Mouse (Mus musculus): ENCODE results near the gene Kitl. TPM values are rescaled to one million over a fixed set of nuclear protein-coding genes. Genes with fewer than 3 reads are reported as not detected.

Kitl gene
- polyA plus RNA-seq, 1 experiment: 33.0 TPM

GRCm38 (mm10) chr10:100065529-100066301 is 50.3 kb downstream of the Kitl start:
- WGBS: 8% methylated on average over 12 of the region's 12 CpGs
- Histone ChIP-seq H3K4me3 (replicated peaks; ENCODE audit: insufficient read depth, low read depth, low read length) (no peak overlapping the region), H3K27me3 (ENCODE audit: control insufficient read depth, insufficient read depth, low read length) (no peaks in the 10 kb centered on the region), H3K4me1 (ENCODE audit: control insufficient read depth, insufficient read depth, low read length) (no peaks in the 10 kb centered on the region), H3K27ac (ENCODE audit: insufficient read depth, low read length) (no peak overlapping the region)
- DNase-seq: peak in 1 of 2 experiments; percentile 11
- TF ChIP-seq CTCF (IDR thresholded peaks at IDR 0.05; ENCODE audit: borderline replicate concordance, insufficient read depth, low read depth, low read length): no peak
- TF ChIP-seq POLR2A (IDR thresholded peaks at IDR 0.05; ENCODE audit: borderline replicate concordance, insufficient read depth, low read length): no peak

GRCm38 (mm10) chr10:100066374-100066773 is 50.9 kb downstream of the Kitl start:
- TF ChIP-seq CTCF (IDR thresholded peaks at IDR 0.05; ENCODE audit: borderline replicate concordance, insufficient read depth, low read depth, low read length): no peak
- TF ChIP-seq POLR2A (IDR thresholded peaks at IDR 0.05; ENCODE audit: borderline replicate concordance, insufficient read depth, low read length): no peak
- no peak overlapping the region for H3K27ac ChIP-seq (ENCODE audit: insufficient read depth, low read length)
- H3K4me1 ChIP-seq (ENCODE audit: control insufficient read depth, insufficient read depth, low read length): no peaks in the 10 kb centered on the region
- no peaks in the 10 kb centered on the region for H3K27me3 ChIP-seq (ENCODE audit: control insufficient read depth, insufficient read depth, low read length)
- no peak for DNase-seq
- 24% methylated on average over 7 of the region's 7 CpGs for WGBS
- no peak overlapping the region for H3K4me3 ChIP-seq (replicated peaks; ENCODE audit: insufficient read depth, low read depth, low read length)

- no peaks in the 10 kb centered on the region for H3K4me1 ChIP-seq (ENCODE audit: control insufficient read depth, insufficient read depth, low read length)
- TF ChIP-seq POLR2A (IDR thresholded peaks at IDR 0.05; ENCODE audit: borderline replicate concordance, insufficient read depth, low read length): no peak
- no peak for TF ChIP-seq CTCF (IDR thresholded peaks at IDR 0.05; ENCODE audit: borderline replicate concordance, insufficient read depth, low read depth, low read length)
- 95% methylated on average over 1 of the region's 1 CpGs for WGBS
- no peak overlapping the region for H3K27ac ChIP-seq (ENCODE audit: insufficient read depth, low read length)
- DNase-seq: no peak
- H3K4me3 ChIP-seq (replicated peaks; ENCODE audit: insufficient read depth, low read depth, low read length): no peak overlapping the region
- H3K27me3 ChIP-seq (ENCODE audit: control insufficient read depth, insufficient read depth, low read length): no peaks in the 10 kb centered on the region
Measured at GRCm38 (mm10) chr10:100072641-100073040, 57.2 kb downstream of the Kitl start.

GRCm38 (mm10) chr10:100073092-100073491 is 57.7 kb downstream of the Kitl start:
- Histone ChIP-seq H3K4me1 (ENCODE audit: control insufficient read depth, insufficient read depth, low read length) (no peaks in the 10 kb centered on the region), H3K27ac (ENCODE audit: insufficient read depth, low read length) (no peak overlapping the region), H3K27me3 (ENCODE audit: control insufficient read depth, insufficient read depth, low read length) (no peaks in the 10 kb centered on the region), H3K4me3 (replicated peaks; ENCODE audit: insufficient read depth, low read depth, low read length) (no peak overlapping the region)
- TF ChIP-seq CTCF (IDR thresholded peaks at IDR 0.05; ENCODE audit: borderline replicate concordance, insufficient read depth, low read depth, low read length) (no peak), POLR2A (IDR thresholded peaks at IDR 0.05; ENCODE audit: borderline replicate concordance, insufficient read depth, low read length) (no peak)
- no peak for DNase-seq

GRCm38 (mm10) chr10:100101115-100101514 is 85.7 kb downstream of the Kitl start:
- WGBS: 34% methylated on average over 3 of the region's 3 CpGs
- no peaks in the 10 kb centered on the region for H3K4me1 ChIP-seq (ENCODE audit: control insufficient read depth, insufficient read depth, low read length)
- DNase-seq: no peak
- no peak overlapping the region for H3K27ac ChIP-seq (ENCODE audit: insufficient read depth, low read length)
- TF ChIP-seq POLR2A (IDR thresholded peaks at IDR 0.05; ENCODE audit: borderline replicate concordance, insufficient read depth, low read length) (no peak), CTCF (IDR thresholded peaks at IDR 0.05; ENCODE audit: borderline replicate concordance, insufficient read depth, low read depth, low read length) (no peak)
- no peaks in the 10 kb centered on the region for H3K27me3 ChIP-seq (ENCODE audit: control insufficient read depth, insufficient read depth, low read length)
- no peak overlapping the region for H3K4me3 ChIP-seq (replicated peaks; ENCODE audit: insufficient read depth, low read depth, low read length)

GRCm38 (mm10) chr10:100111209-100111608 is 95.8 kb downstream of the Kitl start:
- WGBS: 2% methylated on average over 7 of the region's 7 CpGs
- Histone ChIP-seq H3K27me3 (ENCODE audit: control insufficient read depth, insufficient read depth, low read length) (no peaks in the 10 kb centered on the region), H3K4me1 (ENCODE audit: control insufficient read depth, insufficient read depth, low read length) (peaks cover 4% of the 10 kb centered on the region; the same call in 1 of the 2 replicates), H3K4me3 (replicated peaks; ENCODE audit: insufficient read depth, low read depth, low read length) (no peak overlapping the region), H3K27ac (ENCODE audit: insufficient read depth, low read length) (no peak overlapping the region)
- no peak for TF ChIP-seq POLR2A (IDR thresholded peaks at IDR 0.05; ENCODE audit: borderline replicate concordance, insufficient read depth, low read length)
- TF ChIP-seq CTCF (IDR thresholded peaks at IDR 0.05; ENCODE audit: borderline replicate concordance, insufficient read depth, low read depth, low read length): no peak
- peak in 1 of 2 experiments; percentile 39 for DNase-seq

GRCm38 (mm10) chr10:100115570-100115969 is 100.1 kb downstream of the Kitl start:
- WGBS: 88% methylated on average over 2 of the region's 2 CpGs
- TF ChIP-seq POLR2A (IDR thresholded peaks at IDR 0.05; ENCODE audit: borderline replicate concordance, insufficient read depth, low read length) (no peak), CTCF (IDR thresholded peaks at IDR 0.05; ENCODE audit: borderline replicate concordance, insufficient read depth, low read depth, low read length) (no peak)
- H3K4me3 ChIP-seq (replicated peaks; ENCODE audit: insufficient read depth, low read depth, low read length): no peak overlapping the region
- H3K27ac ChIP-seq (ENCODE audit: insufficient read depth, low read length): no peak overlapping the region
- no peaks in the 10 kb centered on the region for H3K27me3 ChIP-seq (ENCODE audit: control insufficient read depth, insufficient read depth, low read length)
- H3K4me1 ChIP-seq (ENCODE audit: control insufficient read depth, insufficient read depth, low read length): peaks cover 4% of the 10 kb centered on the region; the same call in 1 of the 2 replicates
- DNase-seq: no peak

GRCm38 (mm10) chr10:100124452-100124851 is 109.0 kb downstream of the Kitl start:
- H3K4me1 ChIP-seq (ENCODE audit: control insufficient read depth, insufficient read depth, low read length): no peaks in the 10 kb centered on the region
- TF ChIP-seq CTCF (IDR thresholded peaks at IDR 0.05; ENCODE audit: borderline replicate concordance, insufficient read depth, low read depth, low read length) (no peak), POLR2A (IDR thresholded peaks at IDR 0.05; ENCODE audit: borderline replicate concordance, insufficient read depth, low read length) (no peak)
- no peak for DNase-seq
- H3K27me3 ChIP-seq (ENCODE audit: control insufficient read depth, insufficient read depth, low read length): no peaks in the 10 kb centered on the region
- 95% methylated on average over 5 of the region's 5 CpGs for WGBS
- H3K27ac ChIP-seq (ENCODE audit: insufficient read depth, low read length): no peak overlapping the region
- no peak overlapping the region for H3K4me3 ChIP-seq (replicated peaks; ENCODE audit: insufficient read depth, low read depth, low read length)
